Mouse (Mus musculus) erythroblast, embryonic 14.5 days (primary cell): ENCODE results near the gene Dlk2. TPM values are rescaled to one million over a fixed set of nuclear protein-coding genes. Genes with fewer than 3 reads are reported as not detected.

Experiments used
- H3K27me3 ChIP-seq: 2 replicates; pipeline ENCODE4 v1.6.1; 2012; ENCODE audit warnings: inconsistent platforms; ENCODE audit not compliant: control insufficient read depth
- H3K36me3 ChIP-seq: 2 replicates; pipeline ENCODE4 v1.6.1; 2012; ENCODE audit warnings: mild to moderate bottlenecking, inconsistent platforms; ENCODE audit not compliant: control insufficient read depth
- H3K4me1 ChIP-seq: 2 replicates; pipeline ENCODE4 v1.6.1; 2012; ENCODE audit warnings: inconsistent platforms; ENCODE audit not compliant: control insufficient read depth
- H3K4me3 ChIP-seq: replicated peaks from 2 replicates; pipeline ENCODE3; 2012; ENCODE audit warnings: moderate library complexity, mild to moderate bottlenecking, inconsistent platforms
- H3K9me3 ChIP-seq: 2 replicates; pipeline ENCODE4 v1.6.1; 2012; ENCODE audit warnings: low read length, inconsistent platforms, mixed read lengths; ENCODE audit not compliant: control insufficient read depth
- GATA1 ChIP-seq: IDR thresholded peaks from 2 replicates; pipeline ENCODE4 v1.6.1; 2012; ENCODE audit warnings: low read length, inconsistent platforms, mixed read lengths
- TAL1 ChIP-seq: IDR thresholded peaks from 3 replicates; pipeline ENCODE4 v1.6.1; 2012; ENCODE audit warnings: low read length, inconsistent platforms, mixed read lengths
- polyA plus RNA-seq: library from polyadenylated mRNA; stranded (reverse); fragments of >175 nt; gene quantifications from 2 replicates; pipeline ENCODE4 v1.2.3, GENCODE M21; 2012

Dlk2 gene
- polyA plus RNA-seq, 1 experiment = not detected

- TF ChIP-seq GATA1 (no peak), TAL1 (no peak)
- H3K4me3 ChIP-seq = no peak overlapping the region
- peaks cover 96% of the 10 kb centered on the region for H3K36me3 ChIP-seq
- no peaks in the 10 kb centered on the region for H3K9me3 ChIP-seq
- H3K4me1 ChIP-seq = no peaks in the 10 kb centered on the region
- no peaks in the 10 kb centered on the region for H3K27me3 ChIP-seq
Observed at GRCm38 (mm10) chr17:46269771-46270534, 27.3 kb upstream of the Dlk2 start.

- Histone ChIP-seq H3K36me3 (peaks cover 87% of the 10 kb centered on the region), H3K4me1 (peaks cover 7% of the 10 kb centered on the region), H3K4me3 (no peak overlapping the region), H3K9me3 (no peaks in the 10 kb centered on the region), H3K27me3 (no peaks in the 10 kb centered on the region)
- no peak for TF ChIP-seq TAL1
- TF ChIP-seq GATA1 = no peak
Observed at GRCm38 (mm10) chr17:46272058-46272457, 25.2 kb upstream of the Dlk2 start.

GRCm38 (mm10) chr17:46272675-46273074 is 24.5 kb upstream of the Dlk2 start:
- Histone ChIP-seq H3K4me3 (no peak overlapping the region), H3K36me3 (peaks cover 86% of the 10 kb centered on the region), H3K27me3 (no peaks in the 10 kb centered on the region), H3K4me1 (peaks cover 7% of the 10 kb centered on the region), H3K9me3 (no peaks in the 10 kb centered on the region)
- no peak for TF ChIP-seq TAL1
- TF ChIP-seq GATA1 = no peak

GRCm38 (mm10) chr17:46273803-46274236 is 23.4 kb upstream of the Dlk2 start:
- no peak overlapping the region for H3K4me3 ChIP-seq
- peaks cover 7% of the 10 kb centered on the region for H3K4me1 ChIP-seq
- no peaks in the 10 kb centered on the region for H3K27me3 ChIP-seq
- TF ChIP-seq TAL1 (no peak), GATA1 (no peak)
- H3K9me3 ChIP-seq = no peaks in the 10 kb centered on the region
- H3K36me3 ChIP-seq = peaks cover 85% of the 10 kb centered on the region

GRCm38 (mm10) chr17:46274465-46274864 is 22.8 kb upstream of the Dlk2 start:
- peaks cover 8% of the 10 kb centered on the region for H3K4me1 ChIP-seq
- no peaks in the 10 kb centered on the region for H3K9me3 ChIP-seq
- peaks cover 85% of the 10 kb centered on the region for H3K36me3 ChIP-seq
- TF ChIP-seq TAL1 (no peak), GATA1 (no peak)
- no peak overlapping the region for H3K4me3 ChIP-seq
- no peaks in the 10 kb centered on the region for H3K27me3 ChIP-seq

- Histone ChIP-seq H3K9me3 (no peaks in the 10 kb centered on the region), H3K4me3 (no peak overlapping the region), H3K27me3 (no peaks in the 10 kb centered on the region), H3K36me3 (peaks cover 85% of the 10 kb centered on the region), H3K4me1 (peaks cover 8% of the 10 kb centered on the region)
- TF ChIP-seq TAL1 (no peak), GATA1 (no peak)
Observed at GRCm38 (mm10) chr17:46275034-46275433, 22.2 kb upstream of the Dlk2 start.

GRCm38 (mm10) chr17:46275506-46275905 is 21.7 kb upstream of the Dlk2 start:
- peaks cover 85% of the 10 kb centered on the region for H3K36me3 ChIP-seq
- H3K4me1 ChIP-seq = peaks cover 8% of the 10 kb centered on the region
- H3K4me3 ChIP-seq = no peak overlapping the region
- H3K9me3 ChIP-seq = no peaks in the 10 kb centered on the region
- no peaks in the 10 kb centered on the region for H3K27me3 ChIP-seq
- no peak for TF ChIP-seq GATA1
- no peak for TF ChIP-seq TAL1

GRCm38 (mm10) chr17:46277586-46277985 is 19.6 kb upstream of the Dlk2 start:
- peaks cover 24% of the 10 kb centered on the region for H3K4me1 ChIP-seq
- H3K27me3 ChIP-seq = no peaks in the 10 kb centered on the region
- TF ChIP-seq GATA1 (no peak), TAL1 (no peak)
- no peaks in the 10 kb centered on the region for H3K9me3 ChIP-seq
- peaks cover 74% of the 10 kb centered on the region for H3K36me3 ChIP-seq
- no peak overlapping the region for H3K4me3 ChIP-seq

- H3K36me3 ChIP-seq = peaks cover 68% of the 10 kb centered on the region
- TF ChIP-seq GATA1 = no peak
- TF ChIP-seq TAL1 = no peak
Observed at GRCm38 (mm10) chr17:46278011-46278765, 19.0 kb upstream of the Dlk2 start.

More at GRCm38 (mm10) chr17:46278011-46278765, 19.0 kb upstream of the Dlk2 start:
- peaks cover 27% of the 10 kb centered on the region for H3K4me1 ChIP-seq
- H3K9me3 ChIP-seq = no peaks in the 10 kb centered on the region
- no peak overlapping the region for H3K4me3 ChIP-seq
- H3K27me3 ChIP-seq = no peaks in the 10 kb centered on the region
